Mouse (Mus musculus): ENCODE results near the gene Dhx58. TPM values are rescaled to one million over a fixed set of nuclear protein-coding genes. Genes with fewer than 3 reads are reported as not detected.

Gene Dhx58
- polyA plus RNA-seq, 1 experiment from 2014 or later, result 3.3 TPM

GRCm38 (mm10) chr11:100692164-100692616, 11.9 kb downstream of the Dhx58 start, which contains the start of gene Zfp385c:
Zfp385c (minus strand) TSS chr11:100692455.
- TF ChIP-seq CTCF (IDR thresholded peaks at IDR 0.05; ENCODE audit: low read depth), result no peak
- under 1% methylated on average over 23 of the region's 23 CpGs for WGBS
- H3K9me3 ChIP-seq (ENCODE audit: low read depth, low read length), result no peaks in the 10 kb centered on the region
- H3K27ac ChIP-seq (ENCODE audit: low read depth), result no peak within 1 kb of the TSS
- DNase-seq (no peak), ATAC-seq (ENCODE audit: insufficient read depth) (no peak)
- peak within 1 kb of the TSS; percentile 21; the same call in 1 of the 2 replicates for H3K9ac ChIP-seq
- no peaks in the 10 kb centered on the region for H3K4me1 ChIP-seq (ENCODE audit: insufficient read depth)
- peak within 1 kb of the TSS; percentile 62 for H3K4me2 ChIP-seq
- H3K36me3 ChIP-seq (ENCODE audit: insufficient read depth), result no peaks in the 10 kb centered on the region
- peaks cover 21% of the 10 kb centered on the region for H3K27me3 ChIP-seq (ENCODE audit: insufficient read depth, low read length)
- H3K4me3 ChIP-seq (ENCODE audit: low read depth, low read length), result peak within 1 kb of the TSS; percentile 26

GRCm38 (mm10) chr11:100690389-100690788, 13.7 kb downstream of the Dhx58 start:
- Histone ChIP-seq H3K36me3 (ENCODE audit: insufficient read depth) (no peaks in the 10 kb centered on the region), H3K4me3 (ENCODE audit: low read depth, low read length) (no peak overlapping the region), H3K9me3 (ENCODE audit: low read depth, low read length) (no peaks in the 10 kb centered on the region), H3K27ac (ENCODE audit: low read depth) (no peak overlapping the region), H3K9ac (no peak overlapping the region), H3K27me3 (ENCODE audit: insufficient read depth, low read length) (peaks cover 21% of the 10 kb centered on the region), H3K4me2 (no peak overlapping the region), H3K4me1 (ENCODE audit: insufficient read depth) (no peaks in the 10 kb centered on the region)
- no peak for ATAC-seq (ENCODE audit: insufficient read depth)
- TF ChIP-seq CTCF (IDR thresholded peaks at IDR 0.05; ENCODE audit: low read depth), result 0 out of 2 replicates have a peak, but pooled peaks have one; percentile 2
- WGBS, result 67% methylated on average over 7 of the region's 7 CpGs
- DNase-seq, result no peak

- no peak overlapping the region for H3K4me2 ChIP-seq
- ATAC-seq (ENCODE audit: insufficient read depth), result no peak
- H3K27ac ChIP-seq (ENCODE audit: low read depth), result no peak overlapping the region
- H3K9ac ChIP-seq, result no peak overlapping the region
- peaks cover 21% of the 10 kb centered on the region for H3K27me3 ChIP-seq (ENCODE audit: insufficient read depth, low read length)
- H3K9me3 ChIP-seq (ENCODE audit: low read depth, low read length), result no peaks in the 10 kb centered on the region
- TF ChIP-seq CTCF (IDR thresholded peaks at IDR 0.05; ENCODE audit: low read depth), result no peak
- WGBS, result 60% methylated on average over 4 of the region's 4 CpGs
- no peak for DNase-seq
- no peaks in the 10 kb centered on the region for H3K36me3 ChIP-seq (ENCODE audit: insufficient read depth)
- no peaks in the 10 kb centered on the region for H3K4me1 ChIP-seq (ENCODE audit: insufficient read depth)
- no peak overlapping the region for H3K4me3 ChIP-seq (ENCODE audit: low read depth, low read length)
Observed at GRCm38 (mm10) chr11:100688443-100688842, 15.6 kb downstream of the Dhx58 start.

- Histone ChIP-seq H3K9ac (no peak overlapping the region), H3K36me3 (ENCODE audit: insufficient read depth) (no peaks in the 10 kb centered on the region), H3K4me3 (ENCODE audit: low read depth, low read length) (no peak overlapping the region), H3K4me1 (ENCODE audit: insufficient read depth) (no peaks in the 10 kb centered on the region), H3K27ac (ENCODE audit: low read depth) (no peak overlapping the region), H3K4me2 (no peak overlapping the region), H3K9me3 (ENCODE audit: low read depth, low read length) (no peaks in the 10 kb centered on the region), H3K27me3 (ENCODE audit: insufficient read depth, low read length) (peaks cover 15% of the 10 kb centered on the region)
- DNase-seq (no peak), ATAC-seq (ENCODE audit: insufficient read depth) (no peak)
- TF ChIP-seq CTCF (IDR thresholded peaks at IDR 0.05; ENCODE audit: low read depth), result no peak
- 57% methylated on average over 7 of the region's 7 CpGs for WGBS
Observed at GRCm38 (mm10) chr11:100687265-100687664, 16.8 kb downstream of the Dhx58 start.

- 74% methylated on average over 3 of the region's 3 CpGs for WGBS
- ATAC-seq (ENCODE audit: insufficient read depth) (no peak), DNase-seq (no peak)
- no peaks in the 10 kb centered on the region for H3K4me1 ChIP-seq (ENCODE audit: insufficient read depth)
- no peak overlapping the region for H3K27ac ChIP-seq (ENCODE audit: low read depth)
- H3K27me3 ChIP-seq (ENCODE audit: insufficient read depth, low read length), result no peaks in the 10 kb centered on the region
- no peaks in the 10 kb centered on the region for H3K36me3 ChIP-seq (ENCODE audit: insufficient read depth)
- no peak overlapping the region for H3K4me2 ChIP-seq
- TF ChIP-seq CTCF (IDR thresholded peaks at IDR 0.05; ENCODE audit: low read depth), result no peak
- no peak overlapping the region for H3K4me3 ChIP-seq (ENCODE audit: low read depth, low read length)
- no peaks in the 10 kb centered on the region for H3K9me3 ChIP-seq (ENCODE audit: low read depth, low read length)
- H3K9ac ChIP-seq, result no peak overlapping the region
Observed at GRCm38 (mm10) chr11:100685371-100685770, 18.7 kb downstream of the Dhx58 start.

GRCm38 (mm10) chr11:100684084-100684483, 20.0 kb downstream of the Dhx58 start:
- DNase-seq (no peak), ATAC-seq (ENCODE audit: insufficient read depth) (no peak)
- H3K36me3 ChIP-seq (ENCODE audit: insufficient read depth), result no peaks in the 10 kb centered on the region
- no peak overlapping the region for H3K27ac ChIP-seq (ENCODE audit: low read depth)
- no peaks in the 10 kb centered on the region for H3K27me3 ChIP-seq (ENCODE audit: insufficient read depth, low read length)
- H3K9ac ChIP-seq, result no peak overlapping the region
- WGBS, result 67% methylated on average over 2 of the region's 2 CpGs
- H3K9me3 ChIP-seq (ENCODE audit: low read depth, low read length), result no peaks in the 10 kb centered on the region
- H3K4me2 ChIP-seq, result no peak overlapping the region
- H3K4me1 ChIP-seq (ENCODE audit: insufficient read depth), result no peaks in the 10 kb centered on the region
- TF ChIP-seq CTCF (IDR thresholded peaks at IDR 0.05; ENCODE audit: low read depth), result no peak
- no peak overlapping the region for H3K4me3 ChIP-seq (ENCODE audit: low read depth, low read length)

GRCm38 (mm10) chr11:100682526-100682925, 21.5 kb downstream of the Dhx58 start:
- ATAC-seq (ENCODE audit: insufficient read depth), result no peak
- DNase-seq, result no peak
- Histone ChIP-seq H3K4me1 (ENCODE audit: insufficient read depth) (no peaks in the 10 kb centered on the region), H3K27me3 (ENCODE audit: insufficient read depth, low read length) (no peaks in the 10 kb centered on the region), H3K4me2 (no peak overlapping the region), H3K9me3 (ENCODE audit: low read depth, low read length) (no peaks in the 10 kb centered on the region), H3K4me3 (ENCODE audit: low read depth, low read length) (no peak overlapping the region), H3K36me3 (ENCODE audit: insufficient read depth) (no peaks in the 10 kb centered on the region), H3K27ac (ENCODE audit: low read depth) (no peak overlapping the region), H3K9ac (no peak overlapping the region)
- TF ChIP-seq CTCF (IDR thresholded peaks at IDR 0.05; ENCODE audit: low read depth), result no peak
- 60% methylated on average over 5 of the region's 5 CpGs for WGBS

GRCm38 (mm10) chr11:100681826-100682225, 22.2 kb downstream of the Dhx58 start:
- no peaks in the 10 kb centered on the region for H3K36me3 ChIP-seq (ENCODE audit: insufficient read depth)
- no peaks in the 10 kb centered on the region for H3K9me3 ChIP-seq (ENCODE audit: low read depth, low read length)
- DNase-seq, result no peak
- no peaks in the 10 kb centered on the region for H3K4me1 ChIP-seq (ENCODE audit: insufficient read depth)
- H3K4me2 ChIP-seq, result no peak overlapping the region
- no peak for TF ChIP-seq CTCF (IDR thresholded peaks at IDR 0.05; ENCODE audit: low read depth)
- no peaks in the 10 kb centered on the region for H3K27me3 ChIP-seq (ENCODE audit: insufficient read depth, low read length)
- no peak overlapping the region for H3K4me3 ChIP-seq (ENCODE audit: low read depth, low read length)
- ATAC-seq (ENCODE audit: insufficient read depth), result no peak
- no peak overlapping the region for H3K9ac ChIP-seq
- no peak overlapping the region for H3K27ac ChIP-seq (ENCODE audit: low read depth)
- 77% methylated on average over 5 of the region's 5 CpGs for WGBS
